Mouse (Mus musculus) small intestine, adult 2 months (tissue): ENCODE results near the gene Ghrl. TPM values are rescaled to one million over a fixed set of nuclear protein-coding genes. Genes with fewer than 3 reads are reported as not detected.
"Not testable (repeated sequence)": the region's sequence is repeated elsewhere in the genome, so short reads cannot be mapped to it uniquely, and the experiment has no call there.

Experiments
- H3K27ac ChIP-seq: fragments of 200-500 bp; 2 replicates; pipeline ENCODE4 v1.5.1; 2012; ENCODE audit warnings: low read depth, low read length, control low read depth, inconsistent platforms; ENCODE audit not compliant: insufficient read depth
- H3K27me3 ChIP-seq: fragments of 200-500 bp; 2 replicates; pipeline ENCODE4 v1.6.1; 2012; ENCODE audit warnings: mild to moderate bottlenecking, moderate library complexity, low read length, inconsistent platforms; ENCODE audit not compliant: control insufficient read depth, insufficient read depth
- H3K36me3 ChIP-seq: fragments of 200-500 bp; 2 replicates; pipeline ENCODE4 v1.6.1; 2012; ENCODE audit warnings: mild to moderate bottlenecking, low read length, control low read depth, inconsistent platforms; ENCODE audit not compliant: control insufficient read depth, insufficient read depth
- H3K4me1 ChIP-seq: fragments of 200-500 bp; 2 replicates; pipeline ENCODE4 v1.6.1; 2012; ENCODE audit warnings: low read length, inconsistent platforms, mixed read lengths; ENCODE audit not compliant: control insufficient read depth, insufficient read depth, insufficient read length
- H3K4me3 ChIP-seq: fragments of 200-500 bp; 2 replicates; pipeline ENCODE4 v1.5.1; 2012; ENCODE audit warnings: low read depth, mild to moderate bottlenecking, control low read depth, inconsistent platforms, low read length, moderate library complexity
- CTCF ChIP-seq: fragments of 200-500 bp; IDR thresholded peaks from 2 replicates; pipeline ENCODE4 v1.5.1; 2012; ENCODE audit warnings: low read depth, mild to moderate bottlenecking, control low read depth, inconsistent platforms, low read length, moderate library complexity, mixed read lengths; ENCODE audit not compliant: insufficient replicate concordance, insufficient read length; ENCODE audit errors: extremely low read depth
- POLR2A ChIP-seq: fragments of 200-500 bp; IDR thresholded peaks from 2 replicates; pipeline ENCODE4 v1.6.1; 2012; ENCODE audit warnings: low read depth, mild to moderate bottlenecking, control low read depth, inconsistent platforms, low read length, moderate library complexity
- WGBS: fragments of 180-500 bp; shearing (Covaris S2); methylation state at CpG from one replicate; pipeline ENCODE4 v1.1.7; 2018; 5-methylcytosine and 5-hydroxymethylcytosine counted together
- polyA plus RNA-seq: library from polyadenylated mRNA; depleted of rRNA; stranded (reverse); fragments of >200 nt; gene quantifications from 2 replicates; pipeline ENCODE4 v1.2.3, GENCODE M21; 2012

Gene Ghrl
- polyA plus RNA-seq, 1 experiment = 14.0 TPM

DNA sequence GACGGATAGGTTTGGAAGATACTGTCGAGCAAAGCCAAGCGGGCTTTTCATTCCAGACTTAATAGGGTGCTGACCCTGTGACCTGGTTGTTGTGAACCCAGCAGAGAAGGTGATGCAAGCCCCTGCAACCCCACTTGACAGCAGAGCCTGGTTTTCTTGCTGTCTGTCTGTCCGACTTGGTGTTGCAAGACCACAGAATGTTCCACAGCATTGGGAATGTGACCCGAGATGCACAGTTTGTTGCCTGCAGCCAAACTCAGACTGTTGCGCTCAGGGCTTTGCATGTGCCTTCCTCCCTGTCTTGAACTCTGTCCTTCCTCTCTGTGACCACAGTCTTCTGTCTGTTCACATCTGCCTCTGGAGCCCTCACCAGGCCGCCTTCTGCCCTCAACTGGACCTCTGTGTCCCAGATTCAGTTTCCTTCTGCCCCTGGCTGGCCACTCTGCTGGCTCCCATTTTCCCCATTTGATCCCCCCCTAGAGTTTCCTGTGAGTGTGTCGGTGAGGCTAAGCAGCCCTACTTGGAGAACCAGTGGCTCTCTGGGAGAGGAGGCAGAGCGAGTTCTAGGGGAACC, 39.6 kb downstream of the Ghrl start:
- peak overlapping the region; percentile 37 for H3K27ac ChIP-seq
- TF ChIP-seq POLR2A (no peak), CTCF (no peak)
- WGBS = 88% methylated on average over 9 of the region's 9 CpGs

GRCm38 (mm10) chr6:113678246-113679012, 41.3 kb downstream of the Ghrl start:
- no peak for TF ChIP-seq CTCF
- Histone ChIP-seq H3K27me3 (no peaks in the 10 kb centered on the region), H3K4me1 (peaks cover 17% of the 10 kb centered on the region), H3K4me3 (no peak overlapping the region), H3K27ac (no peak overlapping the region), H3K36me3 (peaks cover 67% of the 10 kb centered on the region)
- 93% methylated on average over 14 of the region's 14 CpGs for WGBS

More for the DNA sequence above, 39.6 kb downstream of the Ghrl start:
- Histone ChIP-seq H3K4me3 (no peak overlapping the region), H3K27me3 (no peaks in the 10 kb centered on the region), H3K4me1 (peaks cover 14% of the 10 kb centered on the region), H3K36me3 (peaks cover 73% of the 10 kb centered on the region)

DNA sequence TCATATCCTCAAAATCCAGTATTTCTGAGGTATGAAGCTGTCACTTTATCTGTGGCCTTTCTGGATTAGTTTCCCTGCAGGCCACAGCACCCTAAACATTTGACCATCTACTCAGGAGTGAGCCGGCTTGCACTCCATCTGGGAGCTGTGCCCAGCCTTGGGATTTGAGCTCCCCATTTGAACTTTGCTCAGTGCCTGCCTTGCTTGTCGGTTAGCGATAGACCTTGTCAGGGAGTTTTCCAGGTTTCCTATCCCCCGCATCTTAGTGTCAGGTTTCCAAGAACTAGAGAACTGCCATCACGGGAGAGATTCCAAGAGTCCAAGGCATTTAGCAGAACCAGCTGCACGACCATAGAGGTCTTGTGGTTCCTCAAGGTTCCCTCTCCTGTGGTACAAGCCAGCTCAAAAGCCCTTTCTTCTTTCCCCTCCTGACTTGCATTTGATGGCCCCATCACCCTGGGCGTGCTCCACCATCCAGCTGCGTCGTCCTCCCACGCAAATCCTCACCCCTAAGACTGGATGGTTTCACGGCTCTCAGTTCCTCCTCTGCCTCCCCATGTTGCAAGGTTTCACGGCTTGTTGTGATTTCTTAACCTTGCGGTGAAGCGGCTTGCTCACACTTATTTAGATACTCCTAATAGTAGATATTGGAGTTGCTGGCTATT, 42.5 kb downstream of the Ghrl start:
- Histone ChIP-seq H3K4me1 (peaks cover 22% of the 10 kb centered on the region), H3K27ac (peak overlapping the region; percentile 43), H3K36me3 (peaks cover 64% of the 10 kb centered on the region), H3K27me3 (no peaks in the 10 kb centered on the region), H3K4me3 (no peak overlapping the region)
- TF ChIP-seq CTCF = no peak
- no peak for TF ChIP-seq POLR2A
- 40% methylated on average over 14 of the region's 14 CpGs for WGBS

- TF ChIP-seq CTCF = no peak
- no peak for TF ChIP-seq POLR2A
- peaks cover 66% of the 10 kb centered on the region for H3K36me3 ChIP-seq
- H3K4me3 ChIP-seq = no peak overlapping the region
- no peaks in the 10 kb centered on the region for H3K27me3 ChIP-seq
- peaks cover 22% of the 10 kb centered on the region for H3K4me1 ChIP-seq
- peak overlapping the region; percentile 38; the same call in 1 of the 2 replicates for H3K27ac ChIP-seq
- 85% methylated on average over 9 of the region's 9 CpGs for WGBS
Measured at GRCm38 (mm10) chr6:113675991-113676390, 43.7 kb downstream of the Ghrl start.

DNA sequence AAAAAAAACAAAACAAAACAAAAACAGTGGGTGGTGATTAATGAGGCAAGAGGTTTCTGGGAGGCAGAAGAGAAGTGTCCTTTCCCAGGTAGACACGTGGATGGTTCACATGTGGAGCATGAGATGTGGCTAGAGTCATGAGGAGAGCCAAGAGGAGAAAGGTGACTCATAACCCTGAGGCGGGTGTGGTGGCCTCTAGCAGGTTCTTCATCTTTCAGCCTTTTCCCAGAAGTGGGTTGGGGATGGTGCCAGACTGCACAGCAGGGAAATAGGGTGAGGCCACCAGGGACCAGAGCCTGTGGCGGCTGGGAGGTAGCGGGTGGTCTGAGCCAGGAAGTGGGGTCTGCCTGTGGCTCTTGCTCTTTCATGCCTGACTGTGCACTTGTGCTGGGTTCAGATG, 44.4 kb downstream of the Ghrl start:
- WGBS = 40% methylated on average over 4 of the region's 4 CpGs
- TF ChIP-seq POLR2A (no peak), CTCF (no peak)
- Histone ChIP-seq H3K4me1 (peaks cover 22% of the 10 kb centered on the region), H3K27ac (peak overlapping the region; percentile 79), H3K36me3 (peaks cover 67% of the 10 kb centered on the region), H3K27me3 (no peaks in the 10 kb centered on the region), H3K4me3 (no peak overlapping the region)

GRCm38 (mm10) chr6:113672989-113673388, 46.7 kb downstream of the Ghrl start:
- Histone ChIP-seq H3K27me3 (no peaks in the 10 kb centered on the region), H3K36me3 (peaks cover 52% of the 10 kb centered on the region), H3K27ac (peak overlapping the region; percentile 22), H3K4me1 (peaks cover 36% of the 10 kb centered on the region), H3K4me3 (no peak overlapping the region)
- TF ChIP-seq POLR2A (no peak), CTCF (no peak)
- 74% methylated on average over 6 of the region's 6 CpGs for WGBS

DNA sequence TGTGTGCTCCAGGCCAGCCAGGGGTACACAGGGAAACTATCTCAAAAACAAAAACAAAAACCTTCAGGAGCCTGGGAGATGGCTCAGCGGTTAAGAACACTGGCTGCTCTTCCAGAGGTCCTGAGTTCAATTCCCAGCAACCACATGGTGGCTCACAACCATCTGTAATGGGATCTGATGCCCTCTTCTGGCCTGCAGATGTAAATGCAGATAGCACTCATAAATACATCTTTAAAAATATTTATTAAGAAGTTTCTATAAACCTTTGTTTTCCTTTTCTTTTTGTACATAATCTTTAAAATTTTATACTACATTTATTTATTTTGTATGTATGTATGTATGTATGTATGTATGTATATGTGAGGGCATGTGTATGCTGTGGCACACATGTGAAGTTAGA, 47.7 kb downstream of the Ghrl start:
- H3K27me3 ChIP-seq, H3K4me3 ChIP-seq: not testable (repeated sequence)
- Histone ChIP-seq H3K36me3 (peaks cover 49% of the 10 kb centered on the region), H3K27ac (0 out of 2 replicates have a peak overlapping the region, but pooled peaks have one; percentile 35), H3K4me1 (peaks cover 45% of the 10 kb centered on the region)
- 94% methylated on average over 1 of the region's 1 CpGs for WGBS
- peak; percentile 20; the same call in 1 of the 2 replicates for TF ChIP-seq CTCF

- 63% methylated on average over 7 of the region's 7 CpGs for WGBS
- no peaks in the 10 kb centered on the region for H3K27me3 ChIP-seq
- H3K4me3 ChIP-seq = 0 out of 2 replicates have a peak overlapping the region, but pooled peaks have one; percentile 9
- H3K4me1 ChIP-seq = peaks cover 38% of the 10 kb centered on the region
- no peak for TF ChIP-seq POLR2A
- TF ChIP-seq CTCF = no peak
- peak overlapping the region; percentile 94 for H3K27ac ChIP-seq
- peaks cover 42% of the 10 kb centered on the region for H3K36me3 ChIP-seq
Measured at GRCm38 (mm10) chr6:113669821-113670220, 49.9 kb downstream of the Ghrl start.
